Mouse (Mus musculus) brain, adult 10 weeks (tissue): ENCODE results near the gene Zfp938. TPM values are rescaled to one million over a fixed set of nuclear protein-coding genes. Genes with fewer than 3 reads are reported as not detected.

Experiments used
- polyA plus RNA-seq: library from polyadenylated mRNA; stranded (reverse); fragments of 350-450 nt; fragmentation: Illumina TruSeq; extraction: RNeasy Lipid Tissue Mini Kit (QIAGEN cat#74804); gene quantifications from one replicate; pipeline ENCODE4 v1.2.3, GENCODE M21; 2015; ENCODE audit warnings: low read depth, low replicate concordance

Zfp938 gene
- 29.6 TPM for polyA plus RNA-seq

DNA sequence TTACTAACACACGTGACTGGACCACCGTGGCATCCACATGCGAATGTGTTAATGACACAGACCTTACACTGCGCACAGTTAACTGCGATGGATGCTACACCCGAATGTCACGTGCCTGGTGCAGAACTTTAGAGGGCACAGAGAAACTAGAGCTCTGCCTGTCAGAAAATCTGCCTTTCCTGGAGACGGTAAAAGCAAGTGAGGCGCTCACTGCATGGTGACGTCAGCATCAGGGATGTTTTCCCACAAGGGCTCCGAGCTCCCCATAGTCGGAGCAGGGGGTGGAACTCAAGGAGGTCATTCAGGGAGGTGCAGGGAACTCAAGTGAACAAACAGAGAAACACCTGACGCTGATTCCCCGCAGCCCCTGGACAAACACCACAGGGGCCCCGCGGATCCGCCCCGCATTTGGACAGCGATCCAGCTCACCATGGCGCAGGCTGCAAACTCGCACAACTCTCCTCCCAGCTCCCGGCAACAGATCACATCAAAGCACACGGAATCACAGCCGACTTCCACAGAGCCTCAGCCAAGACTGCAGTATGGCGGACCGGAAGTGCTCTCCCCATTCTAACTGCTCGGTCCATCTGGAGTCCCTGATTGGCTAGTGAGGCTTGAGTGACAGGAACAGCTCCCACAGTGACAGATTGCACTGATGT is at the start of gene Zfp938:
TSS of gene Zfp938 (minus strand) at position 539 of the 659 bp plus-strand sequence.

Other genes starting within 250 kb of the Zfp938 start
- gene Zfp873, start 193.2 kb downstream of the Zfp938 start, polyA plus RNA-seq, result 7.8 TPM
- gene BC024063, start 157.9 kb downstream of the Zfp938 start, polyA plus RNA-seq, result 5.5 TPM
- 8.0 TPM for gene AU041133, start 113.3 kb downstream of the Zfp938 start, polyA plus RNA-seq
- gene 4932415D10Rik, start 75.3 kb upstream of the Zfp938 start, polyA plus RNA-seq, result not detected
- gene Gm4924, start 113.0 kb upstream of the Zfp938 start, polyA plus RNA-seq, result 5.3 TPM